Mouse (Mus musculus) limb, embryonic 13.5 days (tissue): Measurements from ENCODE around the gene Klk1b8. TPM values are rescaled to one million over a fixed set of nuclear protein-coding genes. Genes with fewer than 3 reads are reported as not detected.
"Not testable (repeated sequence)": the region's sequence is repeated elsewhere in the genome, so short reads cannot be mapped to it uniquely, and the experiment has no call there.

ENCODE experiments used
- ATAC-seq: fragments of 200-750 bp; cut with Nextera tagmentation; 2 replicates; pipeline ENCODE4 v1.8.0; 2017; ENCODE audit warnings: low read depth, moderate number of reproducible peaks, moderate TSS enrichment; ENCODE audit not compliant: low FRiP score
- H3K27ac ChIP-seq: fragments of 300-500 bp; sonication (generic); 2 replicates; pipeline ENCODE4 v1.5.1; 2015; ENCODE audit warnings: inconsistent platforms, mild to moderate bottlenecking, moderate library complexity
- H3K27me3 ChIP-seq: fragments of 300-500 bp; sonication (generic); 2 replicates; pipeline ENCODE4 v1.6.1; 2015; ENCODE audit warnings: mild to moderate bottlenecking, inconsistent platforms
- H3K36me3 ChIP-seq: fragments of 300-500 bp; sonication (generic); 2 replicates; pipeline ENCODE4 v1.6.1; 2015; ENCODE audit warnings: inconsistent platforms, mild to moderate bottlenecking, moderate library complexity
- H3K4me1 ChIP-seq: fragments of 300-500 bp; sonication (generic); 2 replicates; pipeline ENCODE4 v1.6.1; 2015; ENCODE audit warnings: inconsistent platforms
- H3K4me2 ChIP-seq: fragments of 300-500 bp; sonication (generic); replicated peaks from 2 replicates; pipeline ENCODE4 v1.6.1; 2015; ENCODE audit warnings: inconsistent platforms, mild to moderate bottlenecking, moderate library complexity
- H3K4me3 ChIP-seq: fragments of 300-500 bp; sonication (generic); 2 replicates; pipeline ENCODE4 v1.5.1; 2015; ENCODE audit warnings: moderate library complexity, mild to moderate bottlenecking, inconsistent platforms
- H3K9ac ChIP-seq: fragments of 300-500 bp; sonication (generic); 2 replicates; pipeline ENCODE4 v1.6.1; 2015; ENCODE audit warnings: mild to moderate bottlenecking, inconsistent platforms
- H3K9me3 ChIP-seq: fragments of 300-500 bp; sonication (generic); 2 replicates; pipeline ENCODE4 v1.6.1; 2016; ENCODE audit warnings: inconsistent platforms
- whole genome bisulfite sequencing: fragments of 180-500 bp; shearing (Covaris S2); methylation state at CpG from one replicate; pipeline ENCODE4 v1.1.7; 2015; 5-methylcytosine and 5-hydroxymethylcytosine counted together
- polyA plus RNA-seq: library from polyadenylated mRNA; unstranded; fragments of >200 nt; fragmentation: Nextera tagmentation; extraction: Ambion mirVana; gene quantifications from 2 replicates; pipeline ENCODE4 v1.2.1, GENCODE M21; 2015

Klk1b8 gene
- polyA plus RNA-seq, 1 experiment from 2014 or later, result not detected

DNA sequence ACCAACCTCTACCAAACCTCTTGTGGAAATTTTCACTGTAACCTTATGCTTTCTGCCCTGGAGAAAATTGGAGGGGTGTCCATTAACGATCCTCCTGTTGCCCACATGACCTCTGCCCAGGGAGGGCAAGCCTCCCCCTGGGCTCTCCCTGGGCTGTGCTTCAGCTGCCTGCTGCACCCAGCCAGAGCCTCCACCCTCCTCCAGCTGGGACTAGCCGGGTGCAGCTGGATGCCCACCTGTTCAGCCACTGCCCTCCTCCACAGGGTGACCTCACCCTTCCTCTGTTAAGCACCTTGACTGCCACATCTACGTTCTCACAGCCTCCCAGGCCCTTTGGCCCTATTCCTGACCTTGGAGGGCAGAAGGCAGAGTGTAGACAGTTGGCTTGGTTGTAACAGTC lies 15.7 kb upstream of the Klk1b8 start:
- Histone ChIP-seq H3K4me1 (no peaks in the 10 kb centered on the region; the same call in 1 of the 2 replicates), H3K27me3 (no peaks in the 10 kb centered on the region), H3K27ac (no peak overlapping the region), H3K9me3 (no peaks in the 10 kb centered on the region), H3K9ac (no peak overlapping the region), H3K4me3 (no peak overlapping the region), H3K4me2 (no peak overlapping the region), H3K36me3 (no peaks in the 10 kb centered on the region)
- ATAC-seq, result no peak
- 32% methylated on average over 3 of the region's 3 CpGs for WGBS

GRCm38 (mm10) chr7:43936551-43936950 lies 13.9 kb upstream of the Klk1b8 start:
- Histone ChIP-seq H3K4me1 (no peaks in the 10 kb centered on the region; the same call in 1 of the 2 replicates), H3K36me3 (no peaks in the 10 kb centered on the region), H3K9me3 (no peaks in the 10 kb centered on the region), H3K4me3 (no peak overlapping the region), H3K9ac (no peak overlapping the region), H3K4me2 (no peak overlapping the region), H3K27me3 (no peaks in the 10 kb centered on the region), H3K27ac (no peak overlapping the region)
- 84% methylated on average over 14 of the region's 14 CpGs for WGBS
- ATAC-seq, result no peak

- H3K4me3 ChIP-seq, H3K9ac ChIP-seq, H3K27ac ChIP-seq, H3K4me1 ChIP-seq, H3K36me3 ChIP-seq, H3K4me2 ChIP-seq, H3K9me3 ChIP-seq, ATAC-seq, H3K27me3 ChIP-seq: not testable (repeated sequence)
- WGBS, result 66% methylated on average over 3 of the region's 3 CpGs
Observed at GRCm38 (mm10) chr7:43942293-43942692, 8.2 kb upstream of the Klk1b8 start.

GRCm38 (mm10) chr7:43944727-43945264 lies 5.7 kb upstream of the Klk1b8 start:
- Histone ChIP-seq H3K36me3 (no peaks in the 10 kb centered on the region), H3K27me3 (no peaks in the 10 kb centered on the region), H3K4me1 (no peaks in the 10 kb centered on the region), H3K9ac (no peak overlapping the region), H3K27ac (no peak overlapping the region), H3K4me2 (no peak overlapping the region), H3K9me3 (no peaks in the 10 kb centered on the region), H3K4me3 (no peak overlapping the region)
- 77% methylated on average over 3 of the region's 3 CpGs for WGBS
- ATAC-seq, result no peak

- no peaks in the 10 kb centered on the region for H3K9me3 ChIP-seq
- WGBS, result 68% methylated on average over 4 of the region's 4 CpGs
- no peak overlapping the region for H3K4me3 ChIP-seq
- H3K4me1 ChIP-seq, result no peaks in the 10 kb centered on the region
- no peak overlapping the region for H3K9ac ChIP-seq
- H3K36me3 ChIP-seq, result no peaks in the 10 kb centered on the region
- H3K27me3 ChIP-seq, result no peaks in the 10 kb centered on the region
- H3K27ac ChIP-seq, result no peak overlapping the region
- ATAC-seq, result no peak
- no peak overlapping the region for H3K4me2 ChIP-seq
Observed at GRCm38 (mm10) chr7:43952703-43953102, 2.2 kb downstream of the Klk1b8 start.

- Histone ChIP-seq H3K4me3 (no peak within 1 kb of the TSS), H3K27ac (no peak within 1 kb of the TSS), H3K4me2 (no peak within 1 kb of the TSS), H3K4me1 (no peaks in the 10 kb centered on the region), H3K9me3 (no peaks in the 10 kb centered on the region), H3K36me3 (no peaks in the 10 kb centered on the region), H3K27me3 (no peaks in the 10 kb centered on the region), H3K9ac (no peak within 1 kb of the TSS)
- 70% methylated on average over 3 of the region's 3 CpGs for WGBS
- ATAC-seq, result no peak
Observed at GRCm38 (mm10) chr7:43966451-43966850, 16.0 kb downstream of the Klk1b8 start, which contains the start of gene Klk1b1. Klk1b1 (plus strand) TSS chr7:43966751.

GRCm38 (mm10) chr7:43967058-43967457 lies 16.6 kb downstream of the Klk1b8 start:
- 79% methylated on average over 3 of the region's 3 CpGs for WGBS
- H3K27me3 ChIP-seq, result no peaks in the 10 kb centered on the region
- H3K27ac ChIP-seq, result no peak overlapping the region
- H3K9ac ChIP-seq, result no peak overlapping the region
- no peak overlapping the region for H3K4me3 ChIP-seq
- H3K4me1 ChIP-seq, result no peaks in the 10 kb centered on the region
- H3K4me2 ChIP-seq, result no peak overlapping the region
- no peaks in the 10 kb centered on the region for H3K9me3 ChIP-seq
- no peak for ATAC-seq
- H3K36me3 ChIP-seq, result no peaks in the 10 kb centered on the region

DNA sequence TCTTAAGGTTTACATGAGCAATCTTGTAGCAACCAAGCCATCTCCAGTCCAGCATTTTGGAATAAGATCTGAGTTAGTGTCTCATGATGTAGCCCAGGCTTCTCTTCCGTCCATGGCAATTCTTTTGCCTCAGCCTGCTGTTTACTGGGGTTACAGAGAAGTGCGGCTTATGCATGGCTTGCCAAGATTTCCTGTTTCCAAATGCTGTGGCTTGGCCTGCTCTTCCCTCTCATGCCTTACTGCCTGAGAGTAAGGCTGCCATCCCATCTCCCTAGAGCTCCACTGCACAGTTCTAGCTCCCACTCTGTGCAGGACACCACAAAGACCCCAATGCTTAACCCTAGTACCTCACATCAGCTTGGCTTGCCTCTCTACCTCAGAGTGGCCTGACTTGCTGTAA lies 17.1 kb downstream of the Klk1b8 start:
- H3K9ac ChIP-seq, result no peak overlapping the region
- H3K4me2 ChIP-seq, result no peak overlapping the region
- H3K4me3 ChIP-seq, result no peak overlapping the region
- no peaks in the 10 kb centered on the region for H3K9me3 ChIP-seq
- H3K27ac ChIP-seq, result no peak overlapping the region
- no peaks in the 10 kb centered on the region for H3K36me3 ChIP-seq
- 81% methylated on average over 2 of the region's 2 CpGs for WGBS
- H3K4me1 ChIP-seq, result no peaks in the 10 kb centered on the region
- H3K27me3 ChIP-seq, result no peaks in the 10 kb centered on the region
- ATAC-seq, result no peak

GRCm38 (mm10) chr7:43975761-43976160 lies 25.3 kb downstream of the Klk1b8 start, which contains the start of gene Klk1b9:
Klk1b9 (plus strand) TSS chr7:43976061.
- WGBS, result 72% methylated on average over 1 of the region's 1 CpGs
- not testable (repeated sequence) for ATAC-seq, H3K27me3 ChIP-seq, H3K9me3 ChIP-seq, H3K4me2 ChIP-seq, H3K36me3 ChIP-seq, H3K9ac ChIP-seq, H3K4me1 ChIP-seq, H3K27ac ChIP-seq, H3K4me3 ChIP-seq

GRCm38 (mm10) chr7:43985657-43986056 lies 35.2 kb downstream of the Klk1b8 start:
- Histone ChIP-seq H3K27me3 (no peaks in the 10 kb centered on the region), H3K9me3 (no peaks in the 10 kb centered on the region), H3K27ac (no peak overlapping the region), H3K4me1 (no peaks in the 10 kb centered on the region), H3K4me3 (no peak overlapping the region), H3K36me3 (no peaks in the 10 kb centered on the region), H3K4me2 (no peak overlapping the region), H3K9ac (no peak overlapping the region)
- no peak for ATAC-seq

DNA sequence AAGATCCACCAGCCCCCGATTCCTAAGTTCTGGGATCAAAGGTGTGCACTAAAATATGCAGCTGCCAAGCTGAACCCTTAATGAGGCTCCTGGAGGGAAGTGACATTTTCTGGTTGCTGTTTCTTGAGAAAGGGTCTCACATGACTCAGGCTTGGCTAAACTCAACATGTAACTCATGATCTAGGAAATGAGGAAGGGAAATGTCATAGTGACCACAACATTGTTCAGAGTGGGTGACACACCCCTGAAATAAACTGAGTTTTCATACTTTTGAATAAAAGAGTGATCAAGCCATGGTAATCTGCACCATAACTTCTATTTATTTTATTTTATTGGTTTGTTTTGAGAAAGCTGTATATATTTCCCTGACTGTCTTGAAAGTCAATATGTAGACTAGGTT lies 44.4 kb downstream of the Klk1b8 start:
- H3K9ac ChIP-seq, H3K4me3 ChIP-seq, H3K4me1 ChIP-seq, H3K27me3 ChIP-seq, ATAC-seq, H3K4me2 ChIP-seq, H3K9me3 ChIP-seq, H3K36me3 ChIP-seq, H3K27ac ChIP-seq: not testable (repeated sequence)
- 43% methylated on average over 1 of the region's 1 CpGs for WGBS

GRCm38 (mm10) chr7:43995577-43995976 lies 45.1 kb downstream of the Klk1b8 start, which contains the start of gene Klk1b11:
Klk1b11 (plus strand) TSS chr7:43995877.
- not testable (repeated sequence) for H3K36me3 ChIP-seq, H3K4me3 ChIP-seq, H3K4me1 ChIP-seq, ATAC-seq, H3K27me3 ChIP-seq, H3K27ac ChIP-seq, H3K9ac ChIP-seq, H3K9me3 ChIP-seq, H3K4me2 ChIP-seq
- 86% methylated on average over 4 of the region's 4 CpGs for WGBS
